Mouse (Mus musculus): ENCODE results near the gene Neb. TPM values are rescaled to one million over a fixed set of nuclear protein-coding genes. Genes with fewer than 3 reads are reported as not detected.

Gene Neb
- 10.6 and 20.1 TPM in 2 replicates for polyA plus RNA-seq (2015; fragmentation: Nextera tagmentation; extraction: Ambion mirVana)

DNA sequence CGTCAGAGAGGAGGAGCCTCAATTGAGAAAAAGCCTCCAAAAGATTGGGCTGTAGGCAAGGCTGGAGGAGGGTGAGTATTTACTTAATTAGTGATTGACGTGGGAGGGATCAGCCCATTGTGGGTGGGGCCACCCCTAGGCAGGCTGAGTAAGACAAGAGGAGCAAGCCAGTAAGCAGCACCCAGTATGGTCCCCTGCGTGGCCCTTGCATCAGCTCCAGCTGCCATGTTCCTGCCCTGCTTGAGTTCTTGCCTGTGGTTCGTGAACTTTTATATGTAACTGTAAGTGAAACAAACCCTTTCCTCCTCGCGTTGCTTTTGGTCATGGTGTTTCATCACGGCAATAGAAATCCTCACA is at the start of gene Neb:
Neb (minus strand) TSS at position 27 of the 357 bp plus-strand sequence.
- Histone ChIP-seq H3K36me3 (no peaks in the 10 kb centered on the region), H3K27me3 (no peaks in the 10 kb centered on the region), H3K9me3 (replicated peaks) (no peaks in the 10 kb centered on the region), H3K27ac (no peak within 1 kb of the TSS), H3K9ac (no peak within 1 kb of the TSS), H3K4me2 (no peak within 1 kb of the TSS), H3K4me3 (replicated peaks) (no peak within 1 kb of the TSS), H3K4me1 (no peaks in the 10 kb centered on the region)
- 64% methylated on average over 7 of the region's 7 CpGs for WGBS
- peak; percentile 62; the same call in 1 of the 2 replicates for ATAC-seq (replicated peaks; ENCODE audit: low FRiP score)

DNA sequence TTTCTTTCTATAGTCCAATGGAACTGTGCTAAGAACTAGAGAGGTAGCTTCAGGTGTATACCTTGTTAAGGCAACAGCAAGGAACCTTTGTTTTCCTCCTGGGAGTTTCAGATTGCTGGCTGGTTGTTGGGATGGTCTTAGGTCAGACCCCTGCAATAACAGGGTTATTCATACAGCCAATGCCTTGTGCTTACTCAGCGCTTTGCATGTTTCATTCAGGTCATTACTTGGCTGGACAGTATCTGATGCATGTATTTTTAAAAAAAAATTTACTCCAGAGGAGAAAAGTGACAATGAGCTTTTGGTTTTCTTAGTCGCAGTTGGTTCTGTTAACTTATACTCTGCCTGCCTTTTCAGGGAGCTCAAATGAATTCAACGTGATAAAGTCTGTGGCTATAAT is 49.1 kb upstream of the Neb start:
- Histone ChIP-seq H3K4me2 (no peak overlapping the region), H3K36me3 (no peaks in the 10 kb centered on the region), H3K4me3 (replicated peaks) (no peak overlapping the region), H3K27ac (no peak overlapping the region), H3K27me3 (no peaks in the 10 kb centered on the region), H3K4me1 (peaks cover 16% of the 10 kb centered on the region), H3K9me3 (replicated peaks) (no peaks in the 10 kb centered on the region), H3K9ac (no peak overlapping the region)
- ATAC-seq (replicated peaks; ENCODE audit: low FRiP score): no peak
- 89% methylated on average over 3 of the region's 3 CpGs for WGBS

DNA sequence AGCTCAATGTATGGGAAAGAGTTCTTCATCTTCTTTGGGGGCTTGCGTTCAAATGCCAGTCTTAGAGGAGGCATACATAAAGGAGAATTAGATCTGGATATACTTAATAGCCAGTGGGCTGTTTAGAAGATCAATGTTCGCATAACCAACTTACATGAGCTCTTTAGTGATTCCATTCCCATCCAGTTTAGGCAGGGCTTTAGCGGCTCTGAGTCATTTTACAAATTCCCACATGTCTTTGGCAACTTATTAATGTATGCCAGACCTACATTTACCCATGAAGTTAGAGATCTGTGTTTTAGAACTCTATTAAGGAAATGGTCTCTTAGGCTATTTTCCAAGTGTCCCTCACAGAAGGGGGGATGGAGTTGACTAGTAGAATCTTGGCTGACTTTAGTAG is 47.8 kb upstream of the Neb start:
- H3K9ac ChIP-seq: no peak overlapping the region
- H3K36me3 ChIP-seq: no peaks in the 10 kb centered on the region
- no peak overlapping the region for H3K4me3 ChIP-seq (replicated peaks)
- 83% methylated on average over 3 of the region's 3 CpGs for WGBS
- no peak for ATAC-seq (replicated peaks; ENCODE audit: low FRiP score)
- no peak overlapping the region for H3K27ac ChIP-seq
- H3K4me1 ChIP-seq: peaks cover 29% of the 10 kb centered on the region
- no peaks in the 10 kb centered on the region for H3K27me3 ChIP-seq
- H3K4me2 ChIP-seq: peak overlapping the region; percentile 81
- no peaks in the 10 kb centered on the region for H3K9me3 ChIP-seq (replicated peaks)

DNA sequence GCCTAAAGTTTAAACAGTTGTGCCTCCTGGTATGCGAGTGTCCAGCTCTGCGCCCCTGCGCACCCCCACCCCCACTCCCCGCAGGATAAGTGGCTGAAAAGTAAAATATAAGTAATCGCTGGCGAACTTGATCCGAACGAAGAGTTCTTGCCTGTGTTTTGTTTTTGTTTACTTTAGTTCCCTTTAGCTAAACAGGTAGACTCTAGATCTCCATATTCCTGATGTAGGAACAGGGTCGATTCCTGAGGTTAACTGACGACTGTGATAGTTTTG is 47.2 kb upstream of the Neb start:
- Histone ChIP-seq H3K9me3 (replicated peaks) (no peaks in the 10 kb centered on the region), H3K27me3 (no peaks in the 10 kb centered on the region), H3K36me3 (no peaks in the 10 kb centered on the region), H3K4me2 (peak overlapping the region; percentile 81), H3K4me1 (peaks cover 34% of the 10 kb centered on the region), H3K27ac (peak overlapping the region; percentile 91), H3K4me3 (replicated peaks) (peak overlapping the region; percentile 98), H3K9ac (peak overlapping the region; percentile 94)
- WGBS: 19% methylated on average over 10 of the region's 10 CpGs
- no peak for ATAC-seq (replicated peaks; ENCODE audit: low FRiP score)

DNA sequence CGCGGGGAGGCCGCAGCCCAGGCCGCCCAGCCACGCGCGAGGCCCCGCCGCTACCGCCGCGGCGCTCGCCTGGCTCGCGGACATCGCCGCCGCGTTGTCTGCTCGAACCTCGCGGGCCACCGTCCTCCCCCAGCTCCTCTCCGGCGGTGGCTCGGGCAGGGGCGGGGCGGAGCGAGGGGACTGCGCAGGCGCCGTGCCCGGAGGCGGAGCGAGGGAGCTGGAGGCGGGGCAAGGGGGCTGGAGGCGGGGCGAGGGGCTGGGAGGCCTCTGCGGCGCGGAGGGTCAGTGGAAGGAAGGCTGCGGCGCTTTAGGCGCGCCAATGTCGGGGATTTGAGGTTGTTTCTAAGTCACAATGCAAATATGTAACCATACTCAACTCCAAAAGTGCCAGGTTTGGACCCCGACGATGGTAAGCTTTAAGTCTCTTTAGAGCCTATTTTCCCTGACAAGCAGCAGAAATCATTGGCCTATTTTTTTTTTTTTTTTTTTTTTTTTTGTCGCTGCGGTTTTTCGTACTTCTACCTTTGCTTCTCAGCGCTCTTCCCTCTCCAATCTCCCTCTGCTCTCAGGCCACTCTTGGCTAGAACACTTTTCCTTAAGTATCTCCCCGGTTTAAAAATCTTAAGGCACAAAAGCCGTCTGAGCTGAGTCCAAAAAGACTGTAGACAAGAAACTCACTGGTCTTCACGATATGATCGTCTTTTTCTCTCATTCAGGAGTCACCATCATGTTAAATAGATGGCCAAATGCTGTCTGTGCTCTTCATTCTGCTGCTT is 46.7 kb upstream of the Neb start, which contains the start of gene Arl5a:
Arl5a (minus strand) TSS at position 155 of the 776 bp plus-strand sequence.
- peak within 1 kb of the TSS; percentile 81 for H3K4me2 ChIP-seq
- no peaks in the 10 kb centered on the region for H3K9me3 ChIP-seq (replicated peaks)
- H3K36me3 ChIP-seq: no peaks in the 10 kb centered on the region
- ATAC-seq (replicated peaks; ENCODE audit: low FRiP score): peak; percentile 96
- peaks cover 36% of the 10 kb centered on the region for H3K4me1 ChIP-seq
- peak within 1 kb of the TSS; percentile 91 for H3K27ac ChIP-seq
- H3K9ac ChIP-seq: peak within 1 kb of the TSS; percentile 94
- H3K27me3 ChIP-seq: no peaks in the 10 kb centered on the region
- H3K4me3 ChIP-seq (replicated peaks): peak within 1 kb of the TSS; percentile 98
- WGBS: under 1% methylated on average over 56 of the region's 57 CpGs

DNA sequence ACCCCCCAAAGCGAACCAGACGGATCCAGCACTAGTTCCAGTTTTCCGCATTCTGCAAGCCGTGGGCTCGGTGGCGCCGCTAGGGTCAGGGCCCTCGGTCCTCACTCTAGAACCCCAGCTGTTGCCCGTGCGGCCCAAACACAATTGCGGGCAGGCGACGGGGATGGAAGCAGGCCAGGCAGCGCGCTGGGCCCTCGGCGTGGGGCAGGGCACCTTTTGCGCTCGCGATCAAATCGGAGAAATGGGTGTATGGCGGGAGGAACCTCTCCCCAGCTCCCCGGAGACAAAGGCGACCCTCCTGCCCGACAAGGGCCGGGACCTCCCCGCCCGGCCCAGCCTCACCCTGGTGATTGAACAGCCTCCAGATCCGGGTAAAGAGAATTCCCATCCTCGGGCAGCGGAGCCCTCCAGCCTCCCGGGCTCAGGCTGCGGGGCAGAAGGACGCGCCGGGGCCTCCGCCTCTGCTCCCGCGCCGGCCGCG is 46.0 kb upstream of the Neb start:
- Histone ChIP-seq H3K4me1 (peaks cover 38% of the 10 kb centered on the region), H3K36me3 (no peaks in the 10 kb centered on the region), H3K9ac (peak overlapping the region; percentile 94), H3K4me2 (peak overlapping the region; percentile 81), H3K4me3 (replicated peaks) (peak overlapping the region; percentile 98), H3K27me3 (no peaks in the 10 kb centered on the region), H3K27ac (peak overlapping the region; percentile 91), H3K9me3 (replicated peaks) (no peaks in the 10 kb centered on the region)
- peak; percentile 66 for ATAC-seq (replicated peaks; ENCODE audit: low FRiP score)
- WGBS: under 1% methylated on average over 42 of the region's 42 CpGs

DNA sequence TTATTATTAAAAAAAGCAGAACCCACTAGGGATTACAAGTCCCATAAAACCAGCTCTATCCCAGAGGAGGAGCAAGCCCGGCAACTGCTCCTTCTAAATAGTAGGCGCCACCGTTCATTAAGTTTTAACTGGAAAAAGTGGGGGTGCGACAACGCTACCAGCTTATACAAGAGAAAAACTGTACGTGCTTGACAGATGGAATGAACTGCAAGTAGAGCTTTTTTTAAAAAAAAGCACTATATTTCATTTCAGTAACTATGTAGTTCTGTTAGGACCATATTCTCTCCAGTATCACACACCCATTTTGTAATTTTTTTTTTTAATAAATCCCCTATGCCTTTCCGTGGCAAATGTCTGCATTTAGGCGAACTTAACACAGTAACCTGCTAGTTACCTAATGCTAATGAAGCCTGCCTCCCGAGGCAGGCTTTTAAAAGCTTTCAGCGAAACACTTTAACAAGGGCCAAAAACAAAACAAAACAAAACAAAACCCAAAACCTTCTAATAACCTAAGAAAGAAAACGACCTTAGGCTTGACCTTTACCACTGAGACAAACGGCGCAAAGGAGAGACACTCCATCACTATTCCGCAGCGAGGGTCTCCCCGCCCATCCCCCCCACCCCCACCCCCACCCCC is 45.5 kb upstream of the Neb start:
- H3K9me3 ChIP-seq (replicated peaks): no peaks in the 10 kb centered on the region
- peak overlapping the region; percentile 81 for H3K4me2 ChIP-seq
- H3K27me3 ChIP-seq: no peaks in the 10 kb centered on the region
- peak overlapping the region; percentile 94 for H3K9ac ChIP-seq
- H3K27ac ChIP-seq: peak overlapping the region; percentile 43; the same call in 1 of the 2 replicates
- H3K4me3 ChIP-seq (replicated peaks): peak overlapping the region; percentile 98
- H3K4me1 ChIP-seq: peaks cover 43% of the 10 kb centered on the region
- H3K36me3 ChIP-seq: no peaks in the 10 kb centered on the region
- ATAC-seq (replicated peaks; ENCODE audit: low FRiP score): no peak
- WGBS: 1% methylated on average over 16 of the region's 16 CpGs

DNA sequence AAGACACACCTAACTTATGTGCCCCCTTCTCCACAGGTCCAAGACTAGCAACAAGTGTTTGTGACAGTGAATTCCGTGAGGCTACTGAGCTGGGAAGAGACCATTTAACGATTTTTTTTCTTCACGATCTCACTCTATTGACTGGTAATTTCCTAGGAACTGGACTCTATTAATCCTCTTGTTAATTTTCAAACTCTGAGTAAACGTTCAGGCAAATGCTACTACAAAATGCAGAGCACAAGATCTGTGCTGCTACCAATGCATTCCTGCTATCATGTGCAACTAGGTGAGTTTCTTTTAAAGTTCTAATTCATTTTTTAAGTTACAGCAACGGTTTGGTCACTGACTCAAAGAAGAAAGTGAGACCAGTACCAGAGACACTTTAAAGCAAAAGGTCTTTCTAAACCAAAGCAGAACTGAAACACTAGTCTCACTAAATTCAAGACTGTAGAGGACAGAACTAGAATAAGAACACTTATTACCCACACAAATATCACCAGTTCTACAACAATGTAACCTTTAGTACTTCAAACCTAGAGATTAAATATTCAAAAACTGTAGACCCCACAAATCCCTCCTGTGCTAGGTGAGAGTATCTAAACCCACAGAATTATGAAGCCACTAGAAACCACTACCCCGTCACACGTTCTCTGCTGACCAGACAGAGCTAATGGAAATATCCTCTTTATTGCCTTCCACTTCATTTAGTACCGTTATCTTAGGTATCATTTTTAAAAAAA is 44.8 kb upstream of the Neb start:
- WGBS: 37% methylated on average over 8 of the region's 8 CpGs
- Histone ChIP-seq H3K4me2 (peak overlapping the region; percentile 81), H3K27ac (0 out of 2 replicates have a peak overlapping the region, but pooled peaks have one; percentile 24), H3K36me3 (no peaks in the 10 kb centered on the region), H3K27me3 (no peaks in the 10 kb centered on the region), H3K9ac (peak overlapping the region; percentile 94; the same call in 1 of the 2 replicates), H3K4me3 (replicated peaks) (peak overlapping the region; percentile 98), H3K9me3 (replicated peaks) (no peaks in the 10 kb centered on the region), H3K4me1 (peaks cover 43% of the 10 kb centered on the region)
- ATAC-seq (replicated peaks; ENCODE audit: low FRiP score): no peak

DNA sequence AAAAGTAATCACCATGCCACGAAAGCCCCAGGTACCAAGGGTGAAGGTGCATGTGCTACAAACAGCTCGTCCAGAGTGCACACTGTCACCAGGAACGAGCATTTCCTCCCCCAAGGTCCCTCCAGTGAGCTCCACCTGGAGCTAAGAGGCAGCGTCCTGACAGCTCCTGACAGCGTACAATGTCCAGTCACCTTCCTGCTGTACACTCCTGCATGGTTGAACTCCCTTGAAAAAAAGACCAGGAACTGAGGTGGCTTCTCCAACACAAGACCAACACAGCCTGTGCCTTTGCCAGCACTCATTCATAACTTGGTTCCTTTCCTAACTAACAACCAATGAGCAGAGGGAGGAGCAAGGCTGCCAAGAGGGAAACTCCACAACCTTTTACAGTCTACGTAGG is 42.9 kb upstream of the Neb start:
- H3K9ac ChIP-seq: no peak overlapping the region
- peaks cover 9% of the 10 kb centered on the region for H3K36me3 ChIP-seq
- no peaks in the 10 kb centered on the region for H3K27me3 ChIP-seq
- H3K27ac ChIP-seq: peak overlapping the region; percentile 43; the same call in 1 of the 2 replicates
- H3K9me3 ChIP-seq (replicated peaks): no peaks in the 10 kb centered on the region; the same call in 1 of the 2 replicates
- WGBS: 50% methylated on average over 6 of the region's 6 CpGs
- no peak for ATAC-seq (replicated peaks; ENCODE audit: low FRiP score)
- H3K4me1 ChIP-seq: peaks cover 43% of the 10 kb centered on the region
- no peak overlapping the region for H3K4me3 ChIP-seq (replicated peaks)
- no peak overlapping the region; the same call in 1 of the 2 replicates for H3K4me2 ChIP-seq

DNA sequence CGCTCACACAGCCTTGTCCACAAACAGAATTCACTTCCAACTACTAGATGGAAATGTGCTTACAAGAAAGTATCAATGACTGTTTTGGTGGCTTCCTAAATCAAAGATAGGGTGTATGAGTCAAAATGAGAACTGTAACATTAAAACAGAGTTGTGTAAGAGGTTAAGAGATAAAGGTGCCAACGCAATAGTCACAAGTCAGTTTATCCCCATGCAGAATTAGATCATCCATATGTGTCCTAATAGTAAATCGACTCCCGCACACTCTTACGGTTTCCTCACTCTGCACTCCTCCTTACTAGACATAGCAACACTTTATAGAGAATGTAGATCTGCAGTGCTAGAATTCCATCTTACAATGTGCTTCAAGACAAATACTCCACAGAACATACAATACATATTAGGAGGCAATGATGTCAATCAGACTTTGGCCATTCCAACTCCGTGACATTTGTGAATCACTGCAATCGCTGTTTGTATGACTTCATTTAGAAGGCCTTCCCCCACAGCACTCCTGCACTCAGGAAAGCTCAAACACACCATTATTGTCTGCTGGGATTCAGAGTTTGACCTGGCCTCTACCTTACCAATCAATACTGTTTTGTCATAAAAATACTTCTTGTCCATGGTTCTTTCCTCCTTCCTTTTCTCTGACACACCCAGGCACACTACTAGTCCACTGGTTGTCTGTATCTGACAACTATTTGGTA is 41.9 kb upstream of the Neb start:
- ATAC-seq (replicated peaks; ENCODE audit: low FRiP score): no peak
- H3K27me3 ChIP-seq: no peaks in the 10 kb centered on the region
- H3K4me2 ChIP-seq: no peak overlapping the region
- H3K36me3 ChIP-seq: peaks cover 20% of the 10 kb centered on the region
- H3K9ac ChIP-seq: no peak overlapping the region
- 86% methylated on average over 7 of the region's 7 CpGs for WGBS
- H3K9me3 ChIP-seq (replicated peaks): no peaks in the 10 kb centered on the region; the same call in 1 of the 2 replicates
- H3K27ac ChIP-seq: no peak overlapping the region
- peaks cover 39% of the 10 kb centered on the region for H3K4me1 ChIP-seq
- H3K4me3 ChIP-seq (replicated peaks): no peak overlapping the region

DNA sequence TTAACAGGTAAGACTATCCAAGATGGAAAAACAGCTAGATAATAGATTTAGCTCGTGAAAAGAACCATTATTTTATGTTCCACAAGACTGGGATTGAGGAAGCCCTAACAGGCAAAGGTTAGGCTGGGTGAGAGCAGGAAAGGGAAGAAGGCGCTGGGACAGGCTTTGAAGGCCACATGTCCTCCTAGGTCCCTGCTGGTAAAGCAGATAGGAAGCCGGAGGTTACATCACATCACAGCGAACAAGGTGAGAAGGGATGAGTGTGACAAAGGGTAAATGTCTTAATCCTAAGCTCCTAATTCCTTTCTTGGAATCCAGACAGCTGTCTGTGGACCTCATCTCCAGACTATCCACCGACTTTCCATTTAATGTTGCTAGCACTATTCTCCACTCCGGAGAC is 41.0 kb upstream of the Neb start:
- Histone ChIP-seq H3K36me3 (peaks cover 27% of the 10 kb centered on the region), H3K9ac (no peak overlapping the region), H3K9me3 (replicated peaks) (no peaks in the 10 kb centered on the region; the same call in 1 of the 2 replicates), H3K27ac (no peak overlapping the region), H3K27me3 (no peaks in the 10 kb centered on the region), H3K4me1 (peaks cover 39% of the 10 kb centered on the region), H3K4me3 (replicated peaks) (no peak overlapping the region), H3K4me2 (no peak overlapping the region)
- 75% methylated on average over 6 of the region's 6 CpGs for WGBS
- no peak for ATAC-seq (replicated peaks; ENCODE audit: low FRiP score)

Measured in kidney, embryonic 15.5 days (tissue).